Mouse (Mus musculus) frontal cortex, postnatal 10 days (tissue): Measurements from ENCODE around the gene Cep126.

ENCODE experiments used
- DNase-seq, 2 experiments: peaks; one replicate each; pipeline ENCODE4 v3.0.0; 2022; ENCODE audit warnings: low spot score in 2 of 2, mixed read lengths in 1 of 2

Cep126 gene

DNA sequence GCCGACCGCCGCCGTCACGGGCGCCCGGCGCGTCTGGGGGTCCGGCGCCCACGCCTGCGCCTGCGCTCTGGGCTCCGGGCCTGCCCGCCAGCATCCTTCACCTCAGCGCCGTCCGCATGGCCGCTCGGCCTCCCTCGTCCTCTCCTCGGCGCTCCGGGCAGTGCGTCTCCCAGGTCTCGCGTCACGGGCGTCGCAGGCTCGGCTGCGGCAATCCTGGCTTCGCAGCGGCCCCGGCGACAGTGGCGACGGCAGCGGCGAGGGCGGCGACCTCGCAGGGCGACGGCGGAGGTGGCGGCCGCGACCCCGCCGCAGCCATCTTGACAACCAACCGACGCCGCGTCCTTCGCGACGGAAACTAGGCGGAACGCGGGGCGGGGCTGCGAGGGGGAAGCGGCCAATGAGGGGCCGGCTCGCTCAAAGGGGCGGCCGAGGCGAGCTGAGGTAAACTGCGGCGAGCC is at the start of gene Cep126:
Cep126 (minus strand) TSS at position 178 of the 458 bp plus-strand sequence.
- peak; percentile 56 to 80 for DNase-seq

GRCm38 (mm10) chr9:8179554-8179953 is 45.5 kb upstream of the Cep126 start:
- no peak for DNase-seq

GRCm38 (mm10) chr9:8177099-8177498 is 43.0 kb upstream of the Cep126 start:
- DNase-seq, result no peak

- DNase-seq, result no peak
These were observed 22.9 kb upstream of the Cep126 start for GRCm38 (mm10) chr9:8157011-8157410.

DNA sequence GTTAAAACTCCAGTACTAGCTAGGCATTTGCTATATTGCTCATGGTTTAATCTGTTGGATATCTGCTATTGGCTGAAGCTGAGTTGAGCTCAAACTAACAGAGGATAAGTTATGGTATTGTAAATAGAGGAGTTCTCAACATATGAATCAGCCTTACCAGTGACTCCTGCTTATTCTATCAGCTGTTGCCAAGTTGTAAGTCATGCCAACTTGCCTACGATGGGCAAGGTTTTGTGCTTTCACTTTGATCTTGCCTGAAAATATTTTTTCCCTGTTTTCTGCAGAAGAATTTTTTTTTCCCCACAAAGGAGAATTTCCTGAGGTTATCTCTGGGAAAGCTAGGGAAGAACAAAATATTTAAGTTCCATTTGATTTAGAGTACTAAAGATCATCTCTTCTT is 5.4 kb upstream of the Cep126 start:
- DNase-seq, result no peak

DNA sequence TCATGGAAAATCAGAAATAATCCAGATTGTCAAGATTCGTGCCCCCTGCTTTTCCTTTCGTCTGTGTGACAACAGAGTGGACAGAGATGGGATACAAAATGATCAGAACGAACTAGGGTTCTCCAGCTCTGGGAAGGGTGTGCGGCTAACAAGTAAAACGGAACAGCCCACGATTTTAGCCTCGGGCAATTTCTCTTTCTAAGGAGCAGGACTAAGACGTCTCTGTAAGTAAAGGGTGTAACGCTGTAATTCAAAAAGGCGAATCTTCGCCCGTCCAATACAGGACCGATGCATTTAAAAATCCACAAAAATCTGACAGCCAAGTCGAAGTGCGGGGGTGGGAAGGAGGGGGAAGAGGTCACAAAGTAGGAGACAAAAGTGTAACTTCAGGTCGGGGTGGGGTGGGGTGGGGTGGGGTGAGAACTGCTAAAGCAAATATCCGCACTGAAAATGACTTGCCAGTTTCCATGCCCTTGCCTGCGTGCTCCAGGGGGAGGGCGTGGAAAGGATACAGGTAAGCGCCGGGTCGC is 443 bp downstream of the Cep126 start:
- no peak for DNase-seq

DNA sequence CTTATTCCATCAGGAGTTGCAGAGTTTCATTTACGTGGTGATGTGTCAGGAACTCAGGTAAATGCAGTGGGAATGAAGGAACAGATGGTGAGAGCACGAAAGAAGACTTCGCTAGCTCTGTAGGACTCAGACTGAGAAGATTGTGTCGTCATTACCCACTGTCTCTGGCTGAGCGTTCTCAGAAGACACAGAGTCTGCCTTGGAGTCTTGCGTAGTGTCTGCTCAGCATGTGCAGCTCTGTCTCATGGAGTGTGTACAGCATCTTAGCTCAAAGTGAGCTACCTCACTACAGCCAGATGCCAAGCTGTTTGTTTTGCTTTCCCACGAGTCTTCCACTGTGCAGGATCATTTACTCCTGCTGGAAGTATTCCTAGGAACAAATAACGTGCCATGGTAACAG is 10.6 kb downstream of the Cep126 start:
- no peak for DNase-seq

DNA sequence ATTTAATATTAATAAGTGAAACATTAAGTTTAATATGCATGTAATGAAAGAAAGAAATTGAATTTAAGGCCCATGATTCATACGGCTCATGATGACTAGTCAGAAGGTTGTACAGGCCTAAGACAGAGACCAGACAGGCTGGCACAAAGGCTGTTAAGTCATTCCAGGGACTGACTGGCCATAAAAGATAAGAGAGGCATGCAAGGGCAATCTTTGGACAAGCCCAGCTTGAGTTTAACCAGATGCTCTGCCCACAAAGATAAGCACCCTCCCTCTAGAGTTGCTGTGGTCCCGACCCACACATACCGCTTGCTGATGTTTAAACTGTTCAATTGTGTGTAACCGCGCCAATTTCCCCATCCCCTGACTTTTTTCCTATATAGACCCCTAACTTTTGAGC is 19.6 kb downstream of the Cep126 start:
- no peak for DNase-seq

GRCm38 (mm10) chr9:8103050-8103449 is 31.0 kb downstream of the Cep126 start:
- DNase-seq, result no peak

- DNase-seq, result no peak
These were observed 33.1 kb downstream of the Cep126 start for GRCm38 (mm10) chr9:8100962-8101361.

DNA sequence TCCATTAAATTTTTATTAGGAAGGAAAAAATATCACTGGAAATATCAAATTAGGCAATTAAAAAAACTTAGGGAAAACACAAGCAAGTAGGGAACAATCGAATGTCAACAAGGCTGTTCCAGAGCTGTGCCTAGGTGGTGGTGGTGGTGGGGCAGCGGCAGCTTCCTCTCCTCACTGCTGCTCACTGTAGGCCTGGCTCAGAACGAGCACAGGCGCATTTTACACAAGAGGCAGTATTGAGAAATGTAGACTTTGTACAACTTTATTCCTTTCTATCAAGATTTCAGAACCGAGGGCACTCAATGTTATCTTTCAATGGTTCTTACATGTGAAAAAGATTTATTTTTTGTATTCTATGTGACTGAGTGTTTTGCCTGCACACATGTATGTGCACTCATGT is 55.2 kb downstream of the Cep126 start:
- DNase-seq, result no peak

DNA sequence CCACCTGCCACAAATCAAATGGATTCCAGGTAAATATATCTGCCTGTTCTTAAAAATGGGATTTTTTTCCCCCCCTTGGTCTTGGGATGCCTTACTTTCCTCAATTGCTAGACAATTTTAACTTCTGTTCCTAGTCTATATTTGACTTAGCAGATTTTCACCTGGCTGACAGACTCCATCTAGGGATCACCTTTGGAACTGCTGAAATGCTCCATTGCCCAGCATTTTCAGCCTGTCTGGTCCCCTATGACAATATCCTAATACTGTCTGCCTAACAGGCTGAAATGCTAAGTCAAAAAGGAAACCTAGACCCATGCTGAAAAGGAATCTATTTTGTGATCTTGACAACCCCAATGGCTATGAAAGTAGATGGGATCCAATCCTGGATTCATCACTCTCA is 59.7 kb downstream of the Cep126 start:
- DNase-seq, result no peak

DNA sequence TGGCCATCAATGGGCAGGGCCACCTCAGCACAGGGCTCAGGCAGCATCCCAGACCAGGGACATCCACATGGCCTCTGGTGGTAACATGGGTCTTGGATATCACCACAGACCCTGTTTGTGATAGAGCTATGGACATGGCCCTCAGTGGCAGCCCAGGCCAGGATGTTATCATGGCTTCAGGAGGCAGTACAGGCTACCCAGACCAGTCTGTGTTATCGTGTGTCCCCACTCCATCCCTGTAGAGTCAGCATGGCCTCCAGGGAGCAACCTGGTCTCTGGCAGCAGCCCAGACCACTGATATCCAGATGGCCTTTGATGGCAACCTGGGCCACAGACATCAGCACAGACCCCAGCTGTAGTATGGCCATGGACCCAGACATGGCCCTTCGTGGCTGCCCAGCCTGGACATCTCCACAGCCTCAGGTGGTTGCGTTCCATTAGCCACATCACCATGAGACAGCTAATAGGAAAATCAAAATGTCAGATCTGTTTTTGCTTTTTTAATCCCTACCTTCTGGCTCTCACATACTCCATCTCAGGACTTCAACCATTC is 60.8 kb downstream of the Cep126 start:
- DNase-seq, result no peak

DNA sequence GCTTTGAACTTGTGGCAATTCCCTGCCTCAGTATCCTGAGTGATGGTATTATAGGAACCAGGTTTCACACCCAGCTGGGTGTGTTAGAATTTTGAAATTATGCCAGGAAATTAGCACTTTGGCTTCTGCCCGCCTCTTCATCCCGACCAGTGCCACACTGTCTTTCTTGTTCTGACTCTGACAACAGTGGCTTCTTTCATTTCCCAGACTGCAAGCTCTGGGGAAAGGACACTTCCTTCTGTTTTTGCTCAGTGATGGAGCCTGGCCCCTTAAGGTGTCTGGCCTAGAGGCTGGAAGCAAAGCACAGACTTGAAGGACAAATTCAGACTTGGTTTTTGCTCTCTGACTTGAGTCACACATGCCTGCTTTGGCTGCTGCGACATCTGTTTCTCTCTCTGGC is 74.5 kb downstream of the Cep126 start:
- DNase-seq, result no peak

DNA sequence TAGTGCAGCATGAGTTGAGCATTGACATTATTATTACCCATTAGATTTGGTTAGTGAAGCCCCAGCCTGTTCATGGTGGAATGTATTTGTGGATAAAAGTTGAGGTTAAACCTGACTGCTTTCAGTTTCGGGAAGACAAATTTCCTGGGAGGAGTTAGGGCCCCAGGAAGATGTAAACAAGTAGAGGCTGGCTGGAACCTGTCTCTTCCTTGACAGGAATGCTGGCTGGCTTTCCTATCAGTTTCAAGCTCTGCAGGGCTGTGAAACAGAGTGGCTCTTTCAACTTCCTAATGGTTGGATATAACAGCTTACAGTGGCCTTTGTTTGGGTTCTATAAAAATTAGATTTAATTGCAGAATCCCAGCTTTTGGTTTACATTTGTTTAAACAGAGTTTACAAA is 79.3 kb downstream of the Cep126 start:
- DNase-seq, result no peak

DNA sequence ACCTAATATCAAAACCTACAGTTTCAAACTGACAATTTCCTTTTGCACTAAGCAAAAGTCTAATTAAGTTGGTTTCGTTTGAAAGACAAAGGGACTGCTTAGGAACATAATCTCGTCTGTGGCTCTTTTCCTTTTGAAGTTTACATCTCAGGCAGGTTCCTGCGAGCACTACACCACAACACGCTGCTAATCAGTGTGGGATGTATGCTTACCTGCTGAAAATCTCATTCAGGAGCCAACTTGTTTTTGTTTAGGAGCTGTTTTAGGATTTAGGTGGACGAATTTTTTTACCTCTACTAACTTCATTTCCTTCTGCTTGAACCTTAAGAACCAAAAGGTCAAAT is 91.1 kb downstream of the Cep126 start:
- no peak for DNase-seq

DNA sequence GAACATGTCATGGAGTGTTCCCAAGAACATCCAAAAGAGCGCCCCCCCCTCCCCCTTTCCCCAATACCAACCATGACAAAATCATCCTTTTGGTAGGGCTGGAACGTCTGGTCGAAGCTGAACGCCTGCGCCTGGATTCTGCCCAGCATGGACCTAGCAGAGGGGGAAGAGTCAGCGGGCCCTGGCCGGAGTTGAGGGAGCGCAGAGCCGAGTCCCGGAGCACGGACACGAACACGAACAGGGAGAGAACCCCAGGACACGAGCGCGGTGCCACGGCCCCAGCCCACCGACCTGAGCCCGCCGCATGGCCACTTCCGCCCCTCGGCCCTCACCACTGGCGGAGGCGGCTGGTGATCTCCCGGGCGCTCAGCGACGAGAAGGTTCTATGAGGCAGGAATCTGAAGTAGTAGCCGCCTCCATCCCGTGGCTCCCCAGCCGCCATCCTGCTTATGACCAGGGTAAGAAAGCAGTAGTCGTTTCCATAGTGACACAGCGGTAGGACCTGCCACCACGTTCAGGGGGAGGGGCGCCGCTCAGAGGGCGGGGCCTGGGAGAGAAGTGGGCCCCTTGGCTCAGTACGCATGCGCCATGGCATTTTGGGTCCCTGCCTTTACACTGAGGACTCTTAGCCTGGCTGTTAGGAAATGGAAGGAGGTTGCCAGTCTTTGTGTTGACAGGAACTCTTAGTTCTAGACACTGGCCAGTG is 91.6 kb downstream of the Cep126 start, which contains the start of gene Cfap300:
Cfap300 (minus strand) TSS at position 486 of the 706 bp plus-strand sequence.
- peak; percentile 95 to 97 for DNase-seq

- DNase-seq, result no peak
These were observed 98.5 kb downstream of the Cep126 start for GRCm38 (mm10) chr9:8035546-8035945.

DNA sequence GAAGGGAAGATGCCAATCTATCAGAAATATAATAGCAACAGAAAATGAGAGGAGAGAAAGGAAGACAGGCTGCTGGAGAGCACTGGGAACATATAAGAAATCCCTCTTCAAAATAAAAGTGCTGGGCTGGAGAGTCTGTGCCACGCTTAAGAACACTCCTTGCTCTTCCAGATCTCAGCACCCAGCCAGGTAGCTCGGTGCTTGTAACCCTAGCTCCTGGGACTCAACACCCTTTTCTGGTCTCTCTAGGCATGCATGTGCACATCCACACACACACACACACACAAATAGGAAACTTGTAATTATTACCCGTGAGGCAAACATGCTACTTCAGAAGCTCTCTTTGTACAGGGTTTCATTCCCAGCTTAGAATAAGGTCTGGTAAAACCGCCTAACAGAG is 99.0 kb downstream of the Cep126 start:
- DNase-seq, result no peak

DNA sequence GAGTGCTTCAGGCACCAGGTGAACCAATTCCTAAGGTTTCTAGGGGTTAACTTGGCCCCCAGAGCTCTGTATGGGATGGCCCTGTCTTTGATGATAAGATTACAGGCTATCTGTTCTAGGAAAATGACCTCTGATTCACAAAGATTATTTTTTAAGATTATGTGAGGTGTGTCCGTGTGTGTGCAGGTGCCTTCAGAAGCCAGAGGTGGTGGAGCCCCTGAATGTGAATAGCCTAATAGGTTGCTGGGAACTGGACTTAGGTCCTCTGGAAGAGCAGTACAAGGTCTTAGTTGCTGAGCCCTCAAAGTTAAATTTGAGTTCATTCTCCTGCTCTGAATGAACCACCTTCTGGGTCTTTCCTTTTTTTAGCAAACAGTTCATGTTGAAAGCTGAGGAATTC is 100.0 kb downstream of the Cep126 start:
- no peak for DNase-seq

GRCm38 (mm10) chr9:8032847-8033246 is 101.2 kb downstream of the Cep126 start:
- DNase-seq, result no peak
